8 mouse cellular contexts compared by ENCODE assay signal in genomic region chr15:80704267-80704666, GRCm38 (mm10). TPM values are rescaled to one million over a fixed set of nuclear protein-coding genes. Genes with fewer than 3 reads are reported as not detected.
DNase-seq lines count a peak whose midpoint lies in the region; ATAC-seq and TF ChIP-seq lines count a peak whose summit lies in the region.

No protein-coding gene starts in this region.

- no peak overlapping the region for H3K9ac ChIP-seq in forebrain, postnatal 0 days

- peak; percentile 41 for DNase-seq in MEL-GATA-1-ER (ENCODE audit: extremely low read depth, low read depth)
- DNase-seq in cerebellum, adult 11-12 months = peak; percentile 86
- peak; percentile 86 for DNase-seq in forebrain, postnatal 0 days
- peak; percentile 85 for DNase-seq in heart, postnatal 4 days
- DNase-seq in layer of hippocampus, adult 9-11 months = peak; percentile 71
- peak; percentile 81 for DNase-seq in lung, postnatal 14 days
- peak; percentile 88 for DNase-seq in retina, postnatal 1 day
- peak; percentile 88 for DNase-seq in thymus, postnatal 4 days

- H3K27ac ChIP-seq in forebrain, postnatal 0 days (ENCODE audit: low read depth, low read length) = no peak overlapping the region

- peak; percentile 93 for TF ChIP-seq CTCF in forebrain, postnatal 0 days (IDR thresholded peaks at IDR 0.05; ENCODE audit: low read depth)

- no peaks in the 10 kb centered on the region for H3K27me3 ChIP-seq in forebrain, postnatal 0 days (ENCODE audit: insufficient read depth, low read length)

- peak; percentile 93 for ATAC-seq in forebrain, postnatal 0 days

- H3K9me3 ChIP-seq in forebrain, postnatal 0 days (ENCODE audit: low read length) = no peaks in the 10 kb centered on the region

- WGBS in forebrain, postnatal 0 days = 3% methylated on average over 7 of the region's 7 CpGs

- no peak overlapping the region for H3K4me2 ChIP-seq in forebrain, postnatal 0 days (ENCODE audit: low read depth)

- H3K4me1 ChIP-seq in forebrain, postnatal 0 days (ENCODE audit: insufficient read depth) = peaks cover 14% of the 10 kb centered on the region

- no peak overlapping the region for H3K4me3 ChIP-seq in forebrain, postnatal 0 days (ENCODE audit: low read depth, low read length)

- H3K36me3 ChIP-seq in forebrain, postnatal 0 days (ENCODE audit: insufficient read depth) = no peaks in the 10 kb centered on the region

RNA-seq across cellular contexts. Expression of gene Tnrc6b, which starts 6.8 kb away (rescaled TPM):
- total RNA-seq in forebrain, postnatal 0 days (2014; rRNA removed) = 21.8 and 24.0 TPM in 2 replicates
- 10.3 and 21.0 TPM in 2 replicates for polyA plus RNA-seq in forebrain, postnatal 0 days (2015; fragmentation: Nextera tagmentation; extraction: Ambion mirVana)
- 10 to 100 TPM; 59.5 to 60.8 TPM for total RNA-seq in heart, postnatal 4 days (2021)

RNA-seq across cellular contexts. Expression of gene Fam83f, which starts 32.6 kb away (rescaled TPM):
- 0.23 and 1.1 TPM in 2 replicates for total RNA-seq in forebrain, postnatal 0 days (2014; rRNA removed)
- polyA plus RNA-seq in forebrain, postnatal 0 days (2015; fragmentation: Nextera tagmentation; extraction: Ambion mirVana) = 0.11 and 0.36 TPM in 2 replicates
- under 1 TPM; 0.17 to 0.23 TPM for total RNA-seq in heart, postnatal 4 days (2021)
